Mouse (Mus musculus) midbrain, embryonic 11.5 days (tissue): ENCODE measurements at regions not wholly inside any gene's neighbourhood (a gene's known extent, or its start where the extent isn't known, plus 50 kb on each side); places are given as distances from the start of the nearest gene placed in this dataset.

Source experiments
- ATAC-seq: fragments of 200-750 bp; cut with Nextera tagmentation; 2 replicates; pipeline ENCODE4 v1.8.0; 2017; ENCODE audit warnings: moderate TSS enrichment, moderate library complexity; ENCODE audit not compliant: low FRiP score
- DNase-seq: peaks from one replicate; pipeline ENCODE4 v3.0.0; 2015; ENCODE audit warnings: low spot score; ENCODE audit errors: missing footprints
- H3K27ac ChIP-seq: fragments of 300-500 bp; sonication (generic); 2 replicates; pipeline ENCODE4 v1.5.1; 2014; ENCODE audit warnings: low read depth, low read length
- H3K27me3 ChIP-seq: fragments of 300-500 bp; sonication (generic); 2 replicates; pipeline ENCODE4 v1.6.1; 2014; ENCODE audit warnings: mild to moderate bottlenecking, low read length, moderate library complexity, mixed read lengths; ENCODE audit not compliant: control insufficient read depth, insufficient read depth
- H3K36me3 ChIP-seq: fragments of 300-500 bp; sonication (generic); 2 replicates; pipeline ENCODE4 v1.6.1; 2014; ENCODE audit warnings: mild to moderate bottlenecking, low read length, moderate library complexity, mixed read lengths; ENCODE audit not compliant: control insufficient read depth, insufficient read depth
- H3K4me1 ChIP-seq: fragments of 300-500 bp; sonication (generic); 2 replicates; pipeline ENCODE4 v1.6.1; 2014; ENCODE audit warnings: low read length; ENCODE audit not compliant: control insufficient read depth, insufficient read depth
- H3K4me2 ChIP-seq: fragments of 300-500 bp; sonication (generic); 2 replicates; pipeline ENCODE4 v1.6.1; 2014; ENCODE audit warnings: mild to moderate bottlenecking, moderate library complexity
- H3K4me3 ChIP-seq: fragments of 300-500 bp; sonication (generic); 2 replicates; pipeline ENCODE4 v1.5.1; 2014; ENCODE audit warnings: low read depth, low read length
- H3K9ac ChIP-seq: fragments of 300-500 bp; sonication (generic); 2 replicates; pipeline ENCODE4 v1.6.1; 2014; ENCODE audit warnings: low read length
- H3K9me3 ChIP-seq: fragments of 300-500 bp; sonication (generic); 2 replicates; pipeline ENCODE4 v1.6.1; 2016; ENCODE audit warnings: low read length; ENCODE audit not compliant: control insufficient read depth
- WGBS: fragments of 180-500 bp; shearing (Covaris S2); extraction: QIAGEN DNeasy Blood & Tissue Kit; methylation state at CpG from one replicate; pipeline ENCODE4 v1.1.7; 2014; 5-methylcytosine and 5-hydroxymethylcytosine counted together

DNA sequence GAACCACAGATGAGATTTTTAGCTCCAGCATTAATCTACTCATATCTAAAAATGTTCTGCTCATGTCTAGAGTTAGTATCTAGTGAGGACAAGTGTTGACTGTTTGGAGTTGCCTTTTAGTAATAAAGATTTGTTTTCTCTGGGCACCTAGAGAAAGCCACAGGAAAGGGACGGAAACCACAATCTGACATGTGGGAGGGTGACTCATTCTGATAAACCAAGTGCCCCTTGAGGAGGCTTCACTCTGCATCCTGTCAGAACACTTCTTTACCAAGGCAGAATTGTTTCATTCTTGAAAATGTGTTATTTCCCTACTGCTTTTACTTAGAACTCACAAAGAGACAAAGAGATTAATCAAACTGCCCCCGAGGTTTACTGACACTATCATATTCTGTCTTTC lies 537.4 kb upstream of the Gm11114 start:
- Histone ChIP-seq H3K27ac (no peak overlapping the region), H3K27me3 (no peaks in the 10 kb centered on the region), H3K9ac (no peak overlapping the region), H3K4me3 (no peak overlapping the region), H3K36me3 (no peaks in the 10 kb centered on the region), H3K9me3 (no peaks in the 10 kb centered on the region), H3K4me1 (no peaks in the 10 kb centered on the region), H3K4me2 (no peak overlapping the region)
- no peak for DNase-seq
- ATAC-seq: no peak
- 86% methylated on average over 2 of the region's 2 CpGs for WGBS

DNA sequence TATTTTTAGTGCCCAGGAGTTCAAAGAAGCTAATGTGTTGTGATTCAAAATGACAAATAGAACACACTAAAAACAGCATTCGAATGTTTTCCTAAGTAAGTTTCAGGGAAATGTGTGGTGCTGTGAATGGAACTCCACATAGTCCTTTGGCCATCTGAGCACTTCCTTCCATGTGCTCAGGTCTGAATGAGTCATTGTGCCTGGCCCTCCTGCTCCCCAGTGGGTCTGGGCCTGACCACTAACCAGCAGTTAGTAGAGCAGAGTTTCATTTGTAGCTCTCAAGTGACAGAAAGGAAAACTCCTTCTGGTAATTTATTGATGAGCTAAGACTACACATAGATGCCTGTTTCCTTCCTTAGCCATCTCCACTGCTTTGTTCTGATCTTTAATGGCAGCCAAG lies 533.4 kb upstream of the Gm11114 start:
- no peak for ATAC-seq
- H3K4me2 ChIP-seq: no peak overlapping the region
- H3K36me3 ChIP-seq: no peaks in the 10 kb centered on the region
- no peak overlapping the region for H3K9ac ChIP-seq
- WGBS: 88% methylated on average over 1 of the region's 1 CpGs
- H3K9me3 ChIP-seq: no peaks in the 10 kb centered on the region
- no peaks in the 10 kb centered on the region for H3K4me1 ChIP-seq
- H3K27me3 ChIP-seq: no peaks in the 10 kb centered on the region
- no peak overlapping the region for H3K27ac ChIP-seq
- no peak overlapping the region for H3K4me3 ChIP-seq
- no peak for DNase-seq

DNA sequence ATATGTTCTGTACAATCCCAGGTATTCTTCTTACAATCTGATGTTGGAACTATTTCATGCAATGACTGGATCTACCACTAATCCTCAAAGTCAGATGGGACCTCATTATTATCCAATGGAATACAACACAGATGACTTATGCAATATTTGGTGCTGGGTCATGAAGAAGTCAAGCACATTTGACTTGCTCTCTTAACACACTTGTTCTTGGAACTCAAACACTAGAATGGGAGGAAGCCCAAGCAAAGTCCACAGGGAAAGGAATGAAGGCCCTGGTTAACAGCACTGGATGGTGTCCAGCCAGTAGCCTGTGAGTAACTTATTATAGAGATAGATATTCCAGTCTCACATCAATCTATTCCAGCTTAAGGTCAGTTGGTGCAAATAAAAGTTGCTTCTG lies 486.8 kb upstream of the Gm11114 start:
- Histone ChIP-seq H3K36me3 (no peaks in the 10 kb centered on the region), H3K9ac (no peak overlapping the region), H3K4me3 (no peak overlapping the region), H3K4me2 (no peak overlapping the region), H3K4me1 (no peaks in the 10 kb centered on the region), H3K27me3 (no peaks in the 10 kb centered on the region), H3K27ac (no peak overlapping the region), H3K9me3 (no peaks in the 10 kb centered on the region)
- ATAC-seq (no peak), DNase-seq (no peak)

DNA sequence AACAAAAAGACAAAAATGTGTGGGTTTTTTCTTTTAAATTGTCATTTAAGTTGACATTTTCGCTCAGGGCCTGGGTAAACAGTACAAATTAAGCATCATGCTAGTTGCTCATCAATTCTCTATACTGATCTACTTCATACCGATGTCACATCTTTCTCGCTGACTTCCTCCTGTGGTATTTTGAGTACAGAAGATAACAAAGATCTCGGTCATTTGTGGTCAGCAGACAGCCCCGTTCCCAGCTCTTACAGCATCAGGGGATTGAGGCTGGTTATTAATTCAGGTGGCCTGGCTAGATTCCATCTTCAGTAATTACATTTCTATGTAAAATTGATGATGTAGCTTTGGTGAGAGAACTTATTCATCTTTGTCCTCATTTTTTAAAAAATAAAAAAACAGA lies 483.6 kb upstream of the Gm11114 start:
- Histone ChIP-seq H3K4me1 (no peaks in the 10 kb centered on the region), H3K9ac (no peak overlapping the region), H3K4me2 (no peak overlapping the region), H3K36me3 (no peaks in the 10 kb centered on the region), H3K27me3 (no peaks in the 10 kb centered on the region), H3K4me3 (no peak overlapping the region), H3K9me3 (no peaks in the 10 kb centered on the region), H3K27ac (no peak overlapping the region)
- 89% methylated on average over 5 of the region's 5 CpGs for WGBS
- no peak for ATAC-seq
- no peak for DNase-seq

DNA sequence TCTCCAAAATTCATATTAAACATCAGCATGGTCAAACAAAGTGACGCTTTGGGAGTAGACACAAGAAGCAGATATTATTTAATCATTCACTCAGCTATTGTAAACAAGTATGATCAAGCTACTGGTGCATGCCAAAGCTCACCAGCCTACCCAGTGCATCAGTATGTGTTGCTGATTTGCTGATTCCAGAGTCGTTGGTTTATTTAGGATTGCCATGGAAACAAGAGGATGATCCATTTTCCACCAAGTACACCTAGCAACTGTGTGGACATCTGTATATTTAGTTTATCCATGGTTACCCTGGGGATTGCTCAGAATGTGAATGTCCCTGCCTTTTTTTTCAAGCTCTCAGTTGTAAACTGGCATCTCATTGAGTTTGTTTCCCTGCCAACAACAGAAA lies 481.9 kb upstream of the Gm11114 start:
- Histone ChIP-seq H3K4me2 (no peak overlapping the region), H3K27ac (no peak overlapping the region), H3K27me3 (no peaks in the 10 kb centered on the region), H3K9ac (no peak overlapping the region), H3K36me3 (no peaks in the 10 kb centered on the region), H3K4me1 (no peaks in the 10 kb centered on the region), H3K4me3 (no peak overlapping the region), H3K9me3 (no peaks in the 10 kb centered on the region)
- ATAC-seq: peak; percentile 77
- 53% methylated on average over 2 of the region's 2 CpGs for WGBS
- no peak for DNase-seq

DNA sequence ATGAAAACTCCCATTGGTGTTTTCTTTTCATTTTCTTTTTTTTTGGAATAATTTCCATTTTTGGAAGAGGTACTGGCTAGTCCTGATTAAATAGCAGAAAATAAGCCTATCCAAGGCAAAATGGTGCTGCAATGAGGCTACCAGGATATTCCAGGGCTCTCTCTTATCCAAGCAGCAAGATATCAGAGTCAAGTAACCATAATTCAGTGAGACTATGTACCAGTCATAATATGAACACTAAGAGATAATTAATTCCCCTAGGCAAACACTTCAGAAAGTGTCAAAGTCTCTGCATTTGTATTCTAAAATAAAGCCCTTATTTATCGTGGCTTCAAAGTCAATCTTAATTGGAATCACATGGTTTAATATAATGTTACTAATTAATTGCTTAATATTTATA lies 475.1 kb upstream of the Gm11114 start:
- no peak overlapping the region for H3K4me2 ChIP-seq
- DNase-seq (no peak), ATAC-seq (no peak)

DNA sequence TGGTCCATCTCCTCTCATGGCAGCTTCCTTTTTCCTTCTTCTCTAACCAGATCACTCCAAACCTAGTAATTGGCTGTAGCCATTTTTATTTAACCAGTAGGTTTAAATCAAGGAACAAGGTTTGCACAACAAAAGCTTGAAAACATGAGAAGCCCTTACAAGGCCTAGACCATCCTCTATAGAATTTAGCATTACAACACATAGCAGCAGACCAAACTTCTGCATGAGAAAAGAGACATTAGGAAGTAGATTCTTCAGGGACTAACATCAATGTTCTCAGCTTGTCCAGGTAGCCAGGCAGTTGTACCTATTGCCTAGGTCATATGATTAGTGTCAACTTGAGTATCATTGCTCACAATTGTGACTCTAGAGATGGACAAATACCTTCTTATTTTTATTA lies 468.6 kb upstream of the Gm11114 start:
- ATAC-seq (no peak), DNase-seq (no peak)
- Histone ChIP-seq H3K36me3 (no peaks in the 10 kb centered on the region), H3K4me3 (no peak overlapping the region), H3K9ac (no peak overlapping the region), H3K27ac (no peak overlapping the region), H3K4me2 (no peak overlapping the region), H3K9me3 (no peaks in the 10 kb centered on the region), H3K4me1 (no peaks in the 10 kb centered on the region), H3K27me3 (no peaks in the 10 kb centered on the region)

More for the DNA sequence above, 475.1 kb upstream of the Gm11114 start:
- no peaks in the 10 kb centered on the region for H3K4me1 ChIP-seq
- 88% methylated on average over 1 of the region's 1 CpGs for WGBS
- no peaks in the 10 kb centered on the region for H3K9me3 ChIP-seq
- no peaks in the 10 kb centered on the region for H3K27me3 ChIP-seq
- no peak overlapping the region for H3K27ac ChIP-seq
- no peaks in the 10 kb centered on the region for H3K36me3 ChIP-seq
- H3K4me3 ChIP-seq: no peak overlapping the region
- no peak overlapping the region for H3K9ac ChIP-seq

DNA sequence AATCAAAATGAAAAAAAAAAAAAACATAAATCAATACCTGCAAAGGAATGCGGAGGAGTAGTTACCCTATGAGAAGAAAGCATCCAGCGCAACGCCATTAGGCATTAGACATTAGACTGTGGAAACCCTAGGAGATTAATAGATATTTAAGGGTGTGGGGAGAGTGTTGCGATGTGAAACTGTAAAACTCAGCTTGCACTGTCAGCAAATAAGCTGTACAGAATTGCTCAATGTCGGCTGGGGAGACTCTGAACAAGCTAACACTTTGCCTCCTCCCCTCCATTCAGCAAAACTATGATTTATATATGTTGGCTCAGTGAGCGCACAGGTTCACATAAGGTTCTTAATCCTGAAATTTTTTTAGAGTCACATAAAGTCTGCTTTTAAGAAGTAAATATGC lies 451.0 kb upstream of the Gm11114 start:
- DNase-seq: no peak
- no peak for ATAC-seq
- 90% methylated on average over 6 of the region's 6 CpGs for WGBS

DNA sequence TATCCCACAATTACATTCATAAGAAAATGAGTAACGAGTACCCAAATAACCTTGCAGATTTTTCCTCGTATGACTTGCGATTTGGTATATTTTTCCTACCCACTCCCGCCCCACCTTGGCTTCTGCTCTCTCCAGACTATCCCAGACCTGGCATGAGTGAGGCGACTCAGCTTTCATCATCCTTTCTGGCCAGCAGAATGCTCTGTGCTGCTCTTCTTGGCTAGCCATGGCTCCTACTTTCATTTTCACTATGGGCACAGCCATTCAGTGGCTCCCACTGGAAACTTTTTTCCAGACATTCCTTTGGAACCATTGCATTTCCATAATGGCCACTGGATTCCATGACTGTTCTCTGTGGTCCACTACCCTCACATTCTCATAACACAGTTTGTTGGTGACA lies 449.1 kb upstream of the Gm11114 start:
- H3K4me2 ChIP-seq: no peak overlapping the region
- WGBS: 87% methylated on average over 5 of the region's 5 CpGs
- no peak for ATAC-seq

More for the DNA sequence above, 451.0 kb upstream of the Gm11114 start:
- Histone ChIP-seq H3K27ac (no peak overlapping the region), H3K27me3 (no peaks in the 10 kb centered on the region), H3K4me1 (no peaks in the 10 kb centered on the region), H3K36me3 (no peaks in the 10 kb centered on the region), H3K4me3 (no peak overlapping the region), H3K9me3 (no peaks in the 10 kb centered on the region), H3K4me2 (no peak overlapping the region), H3K9ac (no peak overlapping the region)

DNA sequence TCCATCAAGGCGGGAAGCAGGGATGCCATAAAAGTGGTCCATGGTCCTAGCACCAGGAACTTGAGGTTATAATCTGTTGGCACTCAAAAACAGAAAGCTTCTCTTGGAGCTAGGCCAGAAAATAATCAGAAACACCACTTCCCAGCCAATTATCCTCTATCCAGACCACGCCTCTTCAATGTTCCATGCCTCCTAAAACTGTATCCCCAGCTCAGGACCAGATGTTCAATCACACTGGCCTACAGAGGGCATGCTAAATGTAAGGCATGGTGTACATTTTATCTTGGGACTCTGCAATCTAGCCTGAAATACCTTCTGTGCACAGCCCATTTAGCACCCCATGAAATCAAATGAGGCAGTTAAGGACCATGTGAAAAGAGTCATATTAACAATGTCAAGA lies 418.4 kb upstream of the Gm11114 start:
- Histone ChIP-seq H3K27ac (no peak overlapping the region), H3K36me3 (no peaks in the 10 kb centered on the region), H3K9me3 (no peaks in the 10 kb centered on the region), H3K4me3 (no peak overlapping the region), H3K4me2 (no peak overlapping the region), H3K27me3 (no peaks in the 10 kb centered on the region), H3K4me1 (no peaks in the 10 kb centered on the region), H3K9ac (no peak overlapping the region)
- ATAC-seq: no peak
- 89% methylated on average over 2 of the region's 2 CpGs for WGBS
- DNase-seq: no peak

More for the DNA sequence above, 449.1 kb upstream of the Gm11114 start:
- DNase-seq: no peak
- Histone ChIP-seq H3K4me3 (no peak overlapping the region), H3K36me3 (no peaks in the 10 kb centered on the region), H3K27ac (no peak overlapping the region), H3K9ac (no peak overlapping the region), H3K27me3 (no peaks in the 10 kb centered on the region), H3K9me3 (no peaks in the 10 kb centered on the region), H3K4me1 (no peaks in the 10 kb centered on the region)
